Comparison of ENCODE assay signal across 16 mouse cellular contexts in genomic region chr12:68683176-68683575, GRCm38 (mm10).
DNase-seq lines count a peak whose midpoint lies in the region; ATAC-seq lines count a peak whose summit lies in the region.
"Had no signal": no experiment of that assay in that cellular context is flagged by ENCODE, and none has a peak within 500 bp of the region (broad histone marks: within the 10 kb centered on the region; RNA-seq: fewer than 3 reads in every experiment).

No protein-coding gene starts in this region.

- no peaks in the 10 kb centered on the region for H3K27me3 ChIP-seq in neural tube, embryonic 12.5 days (replicated peaks)
- H3K27me3 ChIP-seq in neural tube, embryonic 15.5 days (replicated peaks) = no peaks in the 10 kb centered on the region
- H3K27me3 ChIP-seq in forebrain, embryonic 13.5 days = no peaks in the 10 kb centered on the region
- H3K27me3 ChIP-seq: embryonic facial prominence, embryonic 13.5 days; heart, embryonic 13.5 days; kidney, embryonic 15.5 days; lung, embryonic 15.5 days; megakaryocyte, embryonic 14.5 days had no signal

- 20% methylated on average over 4 of the region's 4 CpGs for WGBS in neural tube, embryonic 12.5 days
- WGBS in neural tube, embryonic 15.5 days = 13% methylated on average over 4 of the region's 4 CpGs
- 6% methylated on average over 4 of the region's 4 CpGs for WGBS in forebrain, embryonic 13.5 days

- H3K9me3 ChIP-seq in neural tube, embryonic 12.5 days = no peaks in the 10 kb centered on the region
- H3K9me3 ChIP-seq in neural tube, embryonic 15.5 days (replicated peaks) = no peaks in the 10 kb centered on the region
- H3K9me3 ChIP-seq in forebrain, embryonic 13.5 days (replicated peaks) = no peaks in the 10 kb centered on the region
- H3K9me3 ChIP-seq: embryonic facial prominence, embryonic 13.5 days; kidney, embryonic 15.5 days; lung, embryonic 15.5 days had no signal

- no peak overlapping the region for H3K9ac ChIP-seq in neural tube, embryonic 12.5 days
- H3K9ac ChIP-seq in neural tube, embryonic 15.5 days (replicated peaks) = no peak overlapping the region
- no peak overlapping the region for H3K9ac ChIP-seq in forebrain, embryonic 13.5 days
- H3K9ac ChIP-seq: embryonic facial prominence, embryonic 13.5 days; heart, embryonic 13.5 days; kidney, embryonic 15.5 days; lung, embryonic 15.5 days had no signal

- no peaks in the 10 kb centered on the region for H3K36me3 ChIP-seq in neural tube, embryonic 12.5 days
- no peaks in the 10 kb centered on the region for H3K36me3 ChIP-seq in neural tube, embryonic 15.5 days
- no peaks in the 10 kb centered on the region for H3K36me3 ChIP-seq in forebrain, embryonic 13.5 days (ENCODE audit: poor library complexity, severe bottlenecking)
- H3K36me3 ChIP-seq: embryonic facial prominence, embryonic 13.5 days; heart, embryonic 13.5 days; kidney, embryonic 15.5 days; lung, embryonic 15.5 days had no signal

- peak; percentile 50 for DNase-seq in mesoderm, embryonic 11.5 days (ENCODE audit: low read depth, low spot score)
- DNase-seq in layer of hippocampus, adult 18-20 months (ENCODE audit: low spot score in 2 of 2) = no peak
- no peak for DNase-seq in MN1 (ENCODE audit: low spot score)
- DNase-seq in lung, postnatal 4 days = no peak
- DNase-seq: cerebellum, adult 18-20 months; gastrocnemius, postnatal 25 days; retina, postnatal 1 day had no signal

- 0 out of 2 replicates have a peak, but pooled peaks have one; percentile 34 for ATAC-seq in neural tube, embryonic 12.5 days (ENCODE audit: low FRiP score, low read depth)
- no peak for ATAC-seq in neural tube, embryonic 15.5 days (ENCODE audit: low FRiP score)
- peak; percentile 90 for ATAC-seq in forebrain, embryonic 13.5 days

- H3K27ac ChIP-seq in neural tube, embryonic 12.5 days = no peak overlapping the region
- no peak overlapping the region for H3K27ac ChIP-seq in neural tube, embryonic 15.5 days (replicated peaks)
- H3K27ac ChIP-seq in forebrain, embryonic 13.5 days = no peak overlapping the region
- H3K27ac ChIP-seq: embryonic facial prominence, embryonic 13.5 days; heart, embryonic 13.5 days; kidney, embryonic 15.5 days; lung, embryonic 15.5 days had no signal

- no peaks in the 10 kb centered on the region for H3K4me1 ChIP-seq in neural tube, embryonic 12.5 days
- no peaks in the 10 kb centered on the region for H3K4me1 ChIP-seq in neural tube, embryonic 15.5 days
- H3K4me1 ChIP-seq in forebrain, embryonic 13.5 days = no peaks in the 10 kb centered on the region
- H3K4me1 ChIP-seq: embryonic facial prominence, embryonic 13.5 days; kidney, embryonic 15.5 days; lung, embryonic 15.5 days; megakaryocyte, embryonic 14.5 days had no signal

- no peak overlapping the region for H3K4me3 ChIP-seq in neural tube, embryonic 12.5 days
- H3K4me3 ChIP-seq in neural tube, embryonic 15.5 days (replicated peaks) = no peak overlapping the region
- H3K4me3 ChIP-seq in forebrain, embryonic 13.5 days = no peak overlapping the region
- H3K4me3 ChIP-seq: embryonic facial prominence, embryonic 13.5 days; heart, embryonic 13.5 days; kidney, embryonic 15.5 days; lung, embryonic 15.5 days; megakaryocyte, embryonic 14.5 days had no signal

- no peak overlapping the region for H3K4me2 ChIP-seq in neural tube, embryonic 12.5 days (replicated peaks)
- no peak overlapping the region for H3K4me2 ChIP-seq in neural tube, embryonic 15.5 days
- no peak overlapping the region for H3K4me2 ChIP-seq in forebrain, embryonic 13.5 days
- H3K4me2 ChIP-seq: embryonic facial prominence, embryonic 13.5 days; heart, embryonic 13.5 days; kidney, embryonic 15.5 days; liver, embryonic 11.5 days; lung, embryonic 15.5 days had no signal
